Mouse (Mus musculus): ENCODE results near the gene Eif2d.
A peak's percentile ranks its signal among the peaks of the same experiment; 100 is the strongest.

The Eif2d gene

GRCm38 (mm10) chr1:131153018-131153629, at the start of gene Eif2d:
TSS of gene Eif2d (plus strand) at chr1:131153181.
- DNase-seq (ENCODE audit: low spot score), result peak; percentile 85

- no peak for DNase-seq (ENCODE audit: low spot score)
Measured at GRCm38 (mm10) chr1:131103776-131104424, 49.1 kb upstream of the Eif2d start.

- peak; percentile 36 for DNase-seq (ENCODE audit: low spot score)
Measured at GRCm38 (mm10) chr1:131107575-131108308, 45.2 kb upstream of the Eif2d start.

- no peak for DNase-seq (ENCODE audit: low spot score)
Measured at GRCm38 (mm10) chr1:131110525-131111106, 42.4 kb upstream of the Eif2d start.

GRCm38 (mm10) chr1:131112576-131112975, 40.4 kb upstream of the Eif2d start:
- DNase-seq (ENCODE audit: low spot score), result peak; percentile 33

- peak; percentile 83 for DNase-seq (ENCODE audit: low spot score)
Measured at GRCm38 (mm10) chr1:131115932-131116331, 37.0 kb upstream of the Eif2d start.

GRCm38 (mm10) chr1:131116430-131117011, 36.5 kb upstream of the Eif2d start:
- DNase-seq (ENCODE audit: low spot score), result no peak

- DNase-seq (ENCODE audit: low spot score), result no peak
Measured at GRCm38 (mm10) chr1:131118530-131118929, 34.5 kb upstream of the Eif2d start.

- no peak for DNase-seq (ENCODE audit: low spot score)
Measured at GRCm38 (mm10) chr1:131119026-131119425, 34.0 kb upstream of the Eif2d start.

- DNase-seq (ENCODE audit: low spot score), result no peak
Measured at GRCm38 (mm10) chr1:131121987-131122386, 31.0 kb upstream of the Eif2d start.

- DNase-seq (ENCODE audit: low spot score), result no peak
Measured at GRCm38 (mm10) chr1:131123522-131124265, 29.3 kb upstream of the Eif2d start.

- DNase-seq (ENCODE audit: low spot score), result peak; percentile 39
Measured at GRCm38 (mm10) chr1:131125987-131126744, 26.8 kb upstream of the Eif2d start.

GRCm38 (mm10) chr1:131134231-131134630, 18.8 kb upstream of the Eif2d start:
- DNase-seq (ENCODE audit: low spot score), result peak; percentile 48

GRCm38 (mm10) chr1:131134942-131135522, 17.9 kb upstream of the Eif2d start:
- DNase-seq (ENCODE audit: low spot score), result peak; percentile 51

GRCm38 (mm10) chr1:131135960-131136629, 16.9 kb upstream of the Eif2d start:
- no peak for DNase-seq (ENCODE audit: low spot score)

- DNase-seq (ENCODE audit: low spot score), result no peak
Measured at GRCm38 (mm10) chr1:131137111-131137510, 15.9 kb upstream of the Eif2d start.

- no peak for DNase-seq (ENCODE audit: low spot score)
Measured at GRCm38 (mm10) chr1:131137717-131138118, 15.3 kb upstream of the Eif2d start.

GRCm38 (mm10) chr1:131138191-131139016, 14.6 kb upstream of the Eif2d start, which contains the start of gene Dyrk3:
TSS of gene Dyrk3 (minus strand) at chr1:131138340.
- peak; percentile 85 for DNase-seq (ENCODE audit: low spot score)
